Mouse (Mus musculus): ENCODE measurements around the gene Npm1. TPM values are rescaled to one million over a fixed set of nuclear protein-coding genes. Genes with fewer than 3 reads are reported as not detected.

Gene Npm1
- polyA plus RNA-seq, 1 experiment: 166 TPM

DNA sequence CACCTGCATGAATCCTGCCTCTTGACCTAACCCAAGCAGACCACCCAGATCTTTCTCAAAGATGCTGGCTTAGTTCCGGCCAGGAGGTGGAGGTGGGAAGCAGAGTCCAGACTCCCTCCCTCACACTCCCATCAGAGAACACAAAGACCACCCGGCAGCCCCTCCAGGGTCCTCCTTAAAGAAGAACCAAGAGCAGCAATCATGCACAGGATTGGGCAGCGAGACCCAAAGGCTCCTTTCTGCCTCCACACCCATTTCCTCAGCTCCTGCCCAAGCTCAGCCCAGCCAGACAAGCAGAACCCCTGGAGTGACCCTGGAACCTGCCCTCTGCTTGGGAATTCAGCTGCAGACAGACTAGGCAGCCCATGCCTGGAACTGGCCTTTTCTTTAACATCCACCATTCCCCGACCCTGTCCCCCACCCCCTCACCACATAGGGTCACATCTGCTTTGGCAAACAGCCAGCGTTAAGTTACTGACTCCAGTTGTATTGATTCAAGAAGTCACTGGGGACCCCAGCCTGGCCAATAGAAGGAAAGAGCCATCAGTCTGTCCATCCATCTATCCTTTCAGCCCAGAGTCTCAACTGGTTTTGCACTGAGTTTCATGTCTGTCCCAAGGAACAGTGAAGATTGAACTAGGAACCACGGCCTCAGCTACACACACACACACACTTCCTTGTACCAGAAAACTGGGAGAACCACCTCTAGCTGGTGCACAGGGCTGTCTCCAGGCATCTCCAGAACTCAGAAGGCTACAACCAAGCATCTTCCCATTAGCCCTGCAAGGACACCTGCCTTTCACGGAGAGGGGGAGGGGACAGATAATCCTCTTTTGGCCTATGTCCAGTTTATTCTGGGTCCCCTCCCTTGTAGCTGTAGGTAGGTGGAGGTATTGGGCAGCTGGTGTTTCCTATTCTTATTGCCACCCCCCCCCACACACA lies 17.5 kb downstream of the Npm1 start:
- peaks cover 6% of the 10 kb centered on the region for H3K36me3 ChIP-seq (ENCODE audit: control insufficient read depth, insufficient read depth, low read length)
- H3K4me3 ChIP-seq (ENCODE audit: control insufficient read depth, insufficient read depth, low read length): no peak overlapping the region
- peaks cover 10% of the 10 kb centered on the region; the same call in 1 of the 2 replicates for H3K27me3 ChIP-seq (ENCODE audit: control insufficient read depth, insufficient read depth, low read length)
- WGBS: 53% methylated on average over 7 of the region's 7 CpGs
- no peak overlapping the region for H3K27ac ChIP-seq (ENCODE audit: control insufficient read depth, insufficient read depth, low read length)
- DNase-seq: no peak
- peaks cover 15% of the 10 kb centered on the region for H3K4me1 ChIP-seq (replicated peaks; ENCODE audit: control insufficient read depth, insufficient read depth, low read length)
- TF ChIP-seq CTCF (IDR thresholded peaks at IDR 0.05; ENCODE audit: borderline replicate concordance, control insufficient read depth, extremely low read depth, insufficient read depth, low read length, poor library complexity) (no peak), POLR2A (IDR thresholded peaks at IDR 0.05; ENCODE audit: control insufficient read depth, extremely low read depth, insufficient read depth, low read length, poor library complexity) (no peak)

DNA sequence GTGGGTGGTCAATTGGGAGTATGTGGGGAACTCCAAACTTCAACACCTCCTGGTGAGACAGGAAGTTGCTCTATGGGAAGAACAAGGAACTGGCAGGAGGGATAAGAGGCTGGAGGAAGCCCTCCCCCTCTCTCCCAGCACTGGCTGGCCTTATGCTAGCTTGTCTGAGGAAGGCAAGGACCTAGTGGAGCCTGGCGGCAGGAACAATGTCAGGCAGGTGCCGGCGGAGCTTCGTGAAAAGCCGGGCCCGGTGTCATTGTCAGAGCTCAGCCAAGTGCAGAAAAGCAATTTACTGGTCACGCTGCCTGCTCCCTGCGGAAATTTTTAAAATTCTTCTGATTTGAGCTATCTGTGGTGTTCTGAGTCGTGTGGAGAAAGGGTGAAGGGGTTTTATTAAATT lies 19.1 kb downstream of the Npm1 start:
- H3K27me3 ChIP-seq (ENCODE audit: control insufficient read depth, insufficient read depth, low read length): peaks cover 10% of the 10 kb centered on the region; the same call in 1 of the 2 replicates
- DNase-seq: no peak
- WGBS: 48% methylated on average over 9 of the region's 9 CpGs
- peaks cover 15% of the 10 kb centered on the region for H3K4me1 ChIP-seq (replicated peaks; ENCODE audit: control insufficient read depth, insufficient read depth, low read length)
- no peak overlapping the region for H3K4me3 ChIP-seq (ENCODE audit: control insufficient read depth, insufficient read depth, low read length)
- H3K36me3 ChIP-seq (ENCODE audit: control insufficient read depth, insufficient read depth, low read length): no peaks in the 10 kb centered on the region
- H3K27ac ChIP-seq (ENCODE audit: control insufficient read depth, insufficient read depth, low read length): no peak overlapping the region
- TF ChIP-seq CTCF (IDR thresholded peaks at IDR 0.05; ENCODE audit: borderline replicate concordance, control insufficient read depth, extremely low read depth, insufficient read depth, low read length, poor library complexity) (no peak), POLR2A (IDR thresholded peaks at IDR 0.05; ENCODE audit: control insufficient read depth, extremely low read depth, insufficient read depth, low read length, poor library complexity) (no peak)

DNA sequence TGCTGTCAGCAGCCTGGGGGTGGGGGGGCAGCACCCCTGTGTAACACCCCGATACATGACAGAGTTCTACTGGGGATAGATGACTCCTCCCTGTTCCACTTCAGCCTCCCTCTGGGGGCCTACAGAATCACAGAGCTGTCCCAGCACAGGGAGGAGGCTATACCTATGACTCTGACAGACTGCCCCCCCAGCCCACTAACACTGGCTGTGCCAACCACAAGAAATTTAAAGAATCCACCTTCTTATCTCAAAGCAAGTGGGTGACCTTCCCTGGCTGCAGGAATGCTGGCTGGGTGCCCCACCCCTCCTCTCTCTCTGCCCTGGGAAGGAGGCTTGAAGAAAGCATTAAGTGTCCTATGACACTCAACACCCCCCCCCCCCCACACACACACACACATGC lies 20.2 kb downstream of the Npm1 start:
- 90% methylated on average over 1 of the region's 1 CpGs for WGBS
- DNase-seq: no peak
- Histone ChIP-seq H3K27me3 (ENCODE audit: control insufficient read depth, insufficient read depth, low read length) (peaks cover 10% of the 10 kb centered on the region; the same call in 1 of the 2 replicates), H3K4me1 (replicated peaks; ENCODE audit: control insufficient read depth, insufficient read depth, low read length) (peaks cover 10% of the 10 kb centered on the region), H3K4me3 (ENCODE audit: control insufficient read depth, insufficient read depth, low read length) (no peak overlapping the region), H3K27ac (ENCODE audit: control insufficient read depth, insufficient read depth, low read length) (no peak overlapping the region), H3K36me3 (ENCODE audit: control insufficient read depth, insufficient read depth, low read length) (no peaks in the 10 kb centered on the region)
- TF ChIP-seq CTCF (IDR thresholded peaks at IDR 0.05; ENCODE audit: borderline replicate concordance, control insufficient read depth, extremely low read depth, insufficient read depth, low read length, poor library complexity) (no peak), POLR2A (IDR thresholded peaks at IDR 0.05; ENCODE audit: control insufficient read depth, extremely low read depth, insufficient read depth, low read length, poor library complexity) (no peak)

DNA sequence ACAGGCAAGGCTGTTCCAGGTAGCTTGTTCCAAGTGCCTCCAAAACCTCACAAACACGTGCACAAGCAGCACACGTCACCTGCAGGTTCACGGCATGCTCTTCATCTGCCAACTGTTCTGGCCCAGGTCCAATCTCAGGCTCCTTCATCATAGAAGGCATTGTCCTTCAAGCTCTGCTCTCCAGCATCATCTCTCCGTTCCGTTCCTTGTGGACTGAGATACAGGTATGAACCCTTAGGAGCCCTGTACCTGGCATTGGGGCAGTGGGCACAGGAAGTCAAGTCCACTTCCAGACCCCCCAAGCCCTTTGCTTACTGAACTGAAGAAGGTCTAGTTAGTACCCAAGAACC lies 22.9 kb downstream of the Npm1 start:
- DNase-seq: no peak
- Histone ChIP-seq H3K27ac (ENCODE audit: control insufficient read depth, insufficient read depth, low read length) (no peak overlapping the region), H3K4me3 (ENCODE audit: control insufficient read depth, insufficient read depth, low read length) (no peak overlapping the region), H3K27me3 (ENCODE audit: control insufficient read depth, insufficient read depth, low read length) (no peaks in the 10 kb centered on the region), H3K36me3 (ENCODE audit: control insufficient read depth, insufficient read depth, low read length) (no peaks in the 10 kb centered on the region), H3K4me1 (replicated peaks; ENCODE audit: control insufficient read depth, insufficient read depth, low read length) (no peaks in the 10 kb centered on the region)
- WGBS: 83% methylated on average over 5 of the region's 5 CpGs
- TF ChIP-seq CTCF (IDR thresholded peaks at IDR 0.05; ENCODE audit: borderline replicate concordance, control insufficient read depth, extremely low read depth, insufficient read depth, low read length, poor library complexity): no peak

DNA sequence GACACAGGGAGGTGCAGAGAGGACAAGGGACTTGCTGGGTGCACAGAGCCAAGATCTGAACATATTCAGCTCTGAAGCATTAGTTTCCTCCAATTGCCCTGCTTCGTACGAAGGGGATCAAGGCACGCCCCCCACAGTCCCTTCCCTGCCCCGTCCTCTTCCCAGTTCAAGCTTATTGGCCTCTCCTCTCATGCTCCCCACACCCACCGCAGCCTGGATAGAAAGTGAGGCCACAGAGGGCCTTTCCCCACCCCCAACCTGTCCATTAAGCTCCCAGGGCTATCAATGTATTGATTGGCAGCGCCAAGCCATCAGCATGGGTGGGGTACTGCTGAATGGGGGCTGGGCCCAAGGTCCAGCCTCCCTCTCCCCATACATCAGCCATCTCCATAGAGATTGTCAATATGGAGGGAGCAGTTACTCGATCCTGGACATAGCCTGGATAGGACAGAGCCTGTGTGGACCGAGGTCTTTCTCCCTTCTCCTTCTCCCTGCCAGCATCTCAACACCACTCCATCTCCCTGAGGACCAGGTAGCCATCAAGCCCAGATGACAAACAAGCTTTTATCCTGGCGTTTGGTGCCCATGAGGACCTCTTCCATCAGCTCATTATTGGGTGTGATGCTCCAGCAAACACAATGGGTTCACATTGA lies 23.4 kb downstream of the Npm1 start:
- no peak for DNase-seq
- WGBS: 87% methylated on average over 9 of the region's 9 CpGs
- H3K27me3 ChIP-seq (ENCODE audit: control insufficient read depth, insufficient read depth, low read length): no peaks in the 10 kb centered on the region

DNA sequence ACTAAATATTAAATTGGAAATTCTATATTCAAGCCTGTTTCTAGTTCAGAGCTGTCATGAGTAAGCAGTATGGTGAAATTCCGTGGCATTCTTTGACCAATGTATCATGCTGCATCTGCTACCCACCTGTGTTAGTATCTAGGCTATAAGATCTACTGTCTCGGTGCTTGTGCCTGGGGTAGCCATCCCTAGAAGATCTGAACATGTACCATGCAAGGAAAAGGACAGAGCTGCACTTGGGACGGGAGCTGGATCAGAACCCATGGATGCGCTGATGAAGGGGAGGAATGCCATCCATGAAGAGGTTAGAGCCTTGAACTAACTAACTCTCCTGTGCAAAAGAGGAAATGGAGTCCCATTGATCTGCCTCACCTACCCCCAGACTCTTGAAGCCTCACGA lies 24.3 kb downstream of the Npm1 start:
- H3K27ac ChIP-seq (ENCODE audit: control insufficient read depth, insufficient read depth, low read length): no peak overlapping the region
- no peaks in the 10 kb centered on the region for H3K36me3 ChIP-seq (ENCODE audit: control insufficient read depth, insufficient read depth, low read length)
- H3K4me3 ChIP-seq (ENCODE audit: control insufficient read depth, insufficient read depth, low read length): no peak overlapping the region
- no peak for DNase-seq
- 87% methylated on average over 5 of the region's 5 CpGs for WGBS
- H3K27me3 ChIP-seq (ENCODE audit: control insufficient read depth, insufficient read depth, low read length): no peaks in the 10 kb centered on the region
- no peaks in the 10 kb centered on the region for H3K4me1 ChIP-seq (replicated peaks; ENCODE audit: control insufficient read depth, insufficient read depth, low read length)
- TF ChIP-seq CTCF (IDR thresholded peaks at IDR 0.05; ENCODE audit: borderline replicate concordance, control insufficient read depth, extremely low read depth, insufficient read depth, low read length, poor library complexity) (no peak), POLR2A (IDR thresholded peaks at IDR 0.05; ENCODE audit: control insufficient read depth, extremely low read depth, insufficient read depth, low read length, poor library complexity) (no peak)

More for the DNA sequence above, 23.4 kb downstream of the Npm1 start:
- no peak overlapping the region for H3K27ac ChIP-seq (ENCODE audit: control insufficient read depth, insufficient read depth, low read length)
- H3K4me3 ChIP-seq (ENCODE audit: control insufficient read depth, insufficient read depth, low read length): no peak overlapping the region
- no peaks in the 10 kb centered on the region for H3K4me1 ChIP-seq (replicated peaks; ENCODE audit: control insufficient read depth, insufficient read depth, low read length)
- no peaks in the 10 kb centered on the region for H3K36me3 ChIP-seq (ENCODE audit: control insufficient read depth, insufficient read depth, low read length)
- no peak for TF ChIP-seq CTCF (IDR thresholded peaks at IDR 0.05; ENCODE audit: borderline replicate concordance, control insufficient read depth, extremely low read depth, insufficient read depth, low read length, poor library complexity)
- TF ChIP-seq POLR2A (IDR thresholded peaks at IDR 0.05; ENCODE audit: control insufficient read depth, extremely low read depth, insufficient read depth, low read length, poor library complexity): no peak

Data from thymus, adult 2 months (tissue).